Mouse (Mus musculus): Measurements from ENCODE around the gene Mipep. TPM values are rescaled to one million over a fixed set of nuclear protein-coding genes. Genes with fewer than 3 reads are reported as not detected.

Mipep gene
- polyA plus RNA-seq, 1 experiment from 2014 or later, result 21.2 TPM

DNA sequence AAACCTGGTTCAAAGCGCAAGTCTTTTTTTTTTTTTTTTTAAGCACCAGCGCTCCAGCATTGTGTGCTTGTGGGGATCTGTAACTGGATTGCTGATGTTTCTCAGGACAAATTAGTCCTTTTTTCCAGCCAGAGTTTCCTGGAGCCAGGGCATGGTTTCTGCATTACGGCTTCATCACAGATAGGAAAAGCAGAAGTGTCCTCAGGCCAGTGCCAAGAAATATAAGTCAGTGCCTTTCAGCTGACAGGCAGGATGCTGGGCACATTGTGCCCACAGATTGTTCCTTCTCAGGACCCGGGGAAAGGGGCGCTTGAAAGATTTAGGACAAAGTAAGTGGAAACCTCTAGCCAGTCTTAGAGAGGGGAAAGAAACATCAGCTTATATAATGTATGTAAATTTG, 20.6 kb upstream of the Mipep start:
- no peak overlapping the region for H3K9ac ChIP-seq
- WGBS, result 85% methylated on average over 5 of the region's 5 CpGs
- DNase-seq (ENCODE audit: low spot score) (no peak), ATAC-seq (ENCODE audit: low FRiP score) (no peak)
- no peak overlapping the region for H3K4me3 ChIP-seq (replicated peaks; ENCODE audit: low read length)
- H3K9me3 ChIP-seq (ENCODE audit: control insufficient read depth, low read length), result no peaks in the 10 kb centered on the region
- H3K27me3 ChIP-seq (ENCODE audit: control insufficient read depth, insufficient read depth, low read length), result no peaks in the 10 kb centered on the region
- H3K36me3 ChIP-seq (replicated peaks; ENCODE audit: control insufficient read depth, insufficient read depth), result peaks cover 9% of the 10 kb centered on the region; the same call in 1 of the 2 replicates
- no peak overlapping the region for H3K4me2 ChIP-seq (replicated peaks)
- no peaks in the 10 kb centered on the region; the same call in 1 of the 2 replicates for H3K4me1 ChIP-seq (replicated peaks; ENCODE audit: control insufficient read depth, insufficient read depth, low read length)
- no peak overlapping the region for H3K27ac ChIP-seq

- Histone ChIP-seq H3K4me1 (replicated peaks; ENCODE audit: control insufficient read depth, insufficient read depth, low read length) (no peaks in the 10 kb centered on the region; the same call in 1 of the 2 replicates), H3K27me3 (ENCODE audit: control insufficient read depth, insufficient read depth, low read length) (no peaks in the 10 kb centered on the region), H3K9ac (no peak overlapping the region), H3K36me3 (replicated peaks; ENCODE audit: control insufficient read depth, insufficient read depth) (peaks cover 9% of the 10 kb centered on the region; the same call in 1 of the 2 replicates), H3K4me2 (replicated peaks) (no peak overlapping the region), H3K9me3 (ENCODE audit: control insufficient read depth, low read length) (no peaks in the 10 kb centered on the region), H3K4me3 (replicated peaks; ENCODE audit: low read length) (no peak overlapping the region), H3K27ac (no peak overlapping the region)
- DNase-seq (ENCODE audit: low spot score) (no peak), ATAC-seq (ENCODE audit: low FRiP score) (no peak)
- 80% methylated on average over 4 of the region's 4 CpGs for WGBS
These were observed 19.8 kb upstream of the Mipep start for GRCm38 (mm10) chr14:60764526-60764925.

DNA sequence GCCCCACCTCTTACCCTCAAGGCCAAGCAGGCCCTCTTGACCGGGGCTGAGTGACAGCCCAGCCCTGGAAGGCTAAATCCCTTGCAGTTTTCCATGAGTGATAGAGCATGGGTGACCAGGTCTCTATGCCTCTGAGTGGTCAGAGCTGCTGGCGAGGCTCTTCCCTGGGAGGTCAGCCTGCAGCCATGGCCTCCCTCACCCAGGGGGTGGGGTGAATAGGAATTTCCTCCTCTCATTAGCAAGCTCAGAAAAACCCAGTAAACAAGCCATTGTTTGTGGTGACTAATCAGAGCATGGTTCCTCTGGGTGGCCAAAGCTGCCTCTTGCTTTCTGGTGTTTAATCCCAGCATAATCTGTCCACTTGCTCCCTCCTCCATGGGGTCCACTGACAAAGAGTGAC, 19.3 kb upstream of the Mipep start:
- ATAC-seq (ENCODE audit: low FRiP score), result no peak
- no peak for DNase-seq (ENCODE audit: low spot score)
- Histone ChIP-seq H3K4me1 (replicated peaks; ENCODE audit: control insufficient read depth, insufficient read depth, low read length) (no peaks in the 10 kb centered on the region; the same call in 1 of the 2 replicates), H3K36me3 (replicated peaks; ENCODE audit: control insufficient read depth, insufficient read depth) (peaks cover 9% of the 10 kb centered on the region; the same call in 1 of the 2 replicates), H3K27me3 (ENCODE audit: control insufficient read depth, insufficient read depth, low read length) (no peaks in the 10 kb centered on the region), H3K4me2 (replicated peaks) (no peak overlapping the region), H3K27ac (no peak overlapping the region), H3K9me3 (ENCODE audit: control insufficient read depth, low read length) (no peaks in the 10 kb centered on the region), H3K4me3 (replicated peaks; ENCODE audit: low read length) (no peak overlapping the region), H3K9ac (no peak overlapping the region)
- WGBS, result 67% methylated on average over 2 of the region's 2 CpGs

- Histone ChIP-seq H3K9ac (no peak within 1 kb of the TSS), H3K4me3 (replicated peaks; ENCODE audit: low read length) (no peak within 1 kb of the TSS), H3K4me1 (replicated peaks; ENCODE audit: control insufficient read depth, insufficient read depth, low read length) (no peaks in the 10 kb centered on the region; the same call in none of the 2 replicates), H3K27ac (no peak within 1 kb of the TSS), H3K36me3 (replicated peaks; ENCODE audit: control insufficient read depth, insufficient read depth) (no peaks in the 10 kb centered on the region), H3K27me3 (ENCODE audit: control insufficient read depth, insufficient read depth, low read length) (no peaks in the 10 kb centered on the region), H3K9me3 (ENCODE audit: control insufficient read depth, low read length) (no peaks in the 10 kb centered on the region), H3K4me2 (replicated peaks) (no peak within 1 kb of the TSS)
- ATAC-seq (ENCODE audit: low FRiP score), result no peak
- DNase-seq (ENCODE audit: low spot score), result no peak
- 76% methylated on average over 4 of the region's 4 CpGs for WGBS
These were observed 16.5 kb upstream of the Mipep start, which contains the start of gene C1qtnf9 for GRCm38 (mm10) chr14:60767884-60768283. TSS of gene C1qtnf9 (plus strand) at chr14:60768134.

DNA sequence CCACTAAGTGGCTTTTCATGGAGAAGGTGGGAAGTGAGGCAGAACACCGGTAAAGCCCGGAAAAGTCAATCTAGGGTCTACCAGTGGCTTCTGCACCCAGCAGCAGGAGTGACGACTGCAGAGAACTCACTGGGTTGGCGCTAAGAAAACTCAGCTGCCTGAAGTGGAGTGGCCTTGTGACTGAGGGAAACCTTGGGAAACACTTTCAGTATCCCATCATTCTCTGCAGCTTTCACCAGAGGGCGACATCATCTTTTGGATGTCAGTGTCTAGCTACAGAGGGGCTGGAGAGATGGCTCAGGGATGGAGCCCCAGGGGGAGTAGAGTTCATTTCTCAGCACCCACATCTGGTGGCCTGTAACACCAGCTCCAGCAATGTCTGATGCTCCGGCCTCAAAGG, 15.0 kb upstream of the Mipep start:
- DNase-seq (ENCODE audit: low spot score) (no peak), ATAC-seq (ENCODE audit: low FRiP score) (no peak)
- no peak overlapping the region for H3K9ac ChIP-seq
- H3K27ac ChIP-seq, result no peak overlapping the region
- no peaks in the 10 kb centered on the region for H3K27me3 ChIP-seq (ENCODE audit: control insufficient read depth, insufficient read depth, low read length)
- no peak overlapping the region for H3K4me2 ChIP-seq (replicated peaks)
- WGBS, result 45% methylated on average over 6 of the region's 6 CpGs
- H3K4me1 ChIP-seq (replicated peaks; ENCODE audit: control insufficient read depth, insufficient read depth, low read length), result no peaks in the 10 kb centered on the region; the same call in none of the 2 replicates
- H3K9me3 ChIP-seq (ENCODE audit: control insufficient read depth, low read length), result no peaks in the 10 kb centered on the region
- no peaks in the 10 kb centered on the region for H3K36me3 ChIP-seq (replicated peaks; ENCODE audit: control insufficient read depth, insufficient read depth)
- H3K4me3 ChIP-seq (replicated peaks; ENCODE audit: low read length), result no peak overlapping the region

- no peak overlapping the region for H3K27ac ChIP-seq
- no peaks in the 10 kb centered on the region; the same call in 1 of the 2 replicates for H3K4me1 ChIP-seq (replicated peaks; ENCODE audit: control insufficient read depth, insufficient read depth, low read length)
- peak overlapping the region; percentile 62; the same call in 1 of the 2 replicates for H3K9ac ChIP-seq
- H3K9me3 ChIP-seq (ENCODE audit: control insufficient read depth, low read length), result no peaks in the 10 kb centered on the region
- H3K4me3 ChIP-seq (replicated peaks; ENCODE audit: low read length), result no peak overlapping the region
- ATAC-seq (ENCODE audit: low FRiP score) (peak; percentile 21), DNase-seq (ENCODE audit: low spot score) (no peak)
- 81% methylated on average over 6 of the region's 6 CpGs for WGBS
- no peaks in the 10 kb centered on the region for H3K36me3 ChIP-seq (replicated peaks; ENCODE audit: control insufficient read depth, insufficient read depth)
- peak overlapping the region; percentile 57; the same call in 1 of the 2 replicates for H3K4me2 ChIP-seq (replicated peaks)
- H3K27me3 ChIP-seq (ENCODE audit: control insufficient read depth, insufficient read depth, low read length), result no peaks in the 10 kb centered on the region
These were observed 13.8 kb upstream of the Mipep start for GRCm38 (mm10) chr14:60770594-60770993.

DNA sequence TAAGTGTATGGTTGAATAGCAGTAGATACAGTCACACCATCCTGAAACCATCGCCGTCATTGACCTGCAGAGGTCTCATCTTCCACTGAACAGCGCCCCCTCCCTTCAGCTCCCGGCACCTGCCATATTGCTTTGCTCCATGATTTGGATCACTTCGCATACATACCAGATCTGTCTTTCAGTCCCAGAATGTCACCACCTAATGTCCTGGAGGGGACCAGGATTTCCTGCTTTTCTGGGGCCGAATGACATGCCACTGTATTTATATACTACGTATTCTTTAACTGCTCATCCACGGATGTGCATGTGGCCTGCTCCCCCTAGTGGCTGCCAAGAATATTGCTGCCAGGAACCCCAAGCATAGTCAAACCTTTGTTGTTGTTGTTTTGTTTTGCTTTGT, 13.3 kb upstream of the Mipep start:
- Histone ChIP-seq H3K9me3 (ENCODE audit: control insufficient read depth, low read length) (no peaks in the 10 kb centered on the region), H3K27me3 (ENCODE audit: control insufficient read depth, insufficient read depth, low read length) (no peaks in the 10 kb centered on the region), H3K4me1 (replicated peaks; ENCODE audit: control insufficient read depth, insufficient read depth, low read length) (no peaks in the 10 kb centered on the region; the same call in 1 of the 2 replicates), H3K4me3 (replicated peaks; ENCODE audit: low read length) (peak overlapping the region; percentile 32), H3K36me3 (replicated peaks; ENCODE audit: control insufficient read depth, insufficient read depth) (no peaks in the 10 kb centered on the region), H3K9ac (peak overlapping the region; percentile 62), H3K4me2 (replicated peaks) (peak overlapping the region; percentile 57), H3K27ac (no peak overlapping the region)
- ATAC-seq (ENCODE audit: low FRiP score) (peak; percentile 86), DNase-seq (ENCODE audit: low spot score) (peak; percentile 84)
- WGBS, result 6% methylated on average over 8 of the region's 8 CpGs

DNA sequence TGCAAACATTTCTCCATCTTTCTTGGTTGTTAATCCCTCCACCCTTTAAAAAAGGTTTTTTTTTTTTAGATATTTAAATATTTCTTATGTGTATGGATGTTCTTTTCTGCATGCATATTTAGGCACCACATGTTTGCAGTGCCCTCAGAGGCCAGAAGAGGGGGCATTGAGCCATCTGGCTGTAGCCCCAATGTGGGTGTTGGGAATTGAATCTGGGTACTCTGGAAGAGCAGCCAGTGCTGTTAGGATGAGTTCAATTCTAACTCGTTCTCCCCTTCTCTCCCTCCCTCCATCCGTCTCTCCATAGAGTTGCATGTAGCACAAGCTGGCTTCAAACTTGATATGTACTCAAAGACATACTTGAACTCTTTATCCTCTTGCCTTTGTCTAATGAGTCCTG, 10.9 kb upstream of the Mipep start:
- Histone ChIP-seq H3K27me3 (ENCODE audit: control insufficient read depth, insufficient read depth, low read length) (no peaks in the 10 kb centered on the region), H3K4me2 (replicated peaks) (no peak overlapping the region), H3K9me3 (ENCODE audit: control insufficient read depth, low read length) (no peaks in the 10 kb centered on the region), H3K27ac (no peak overlapping the region), H3K36me3 (replicated peaks; ENCODE audit: control insufficient read depth, insufficient read depth) (no peaks in the 10 kb centered on the region), H3K4me1 (replicated peaks; ENCODE audit: control insufficient read depth, insufficient read depth, low read length) (no peaks in the 10 kb centered on the region; the same call in 1 of the 2 replicates), H3K9ac (no peak overlapping the region), H3K4me3 (replicated peaks; ENCODE audit: low read length) (no peak overlapping the region)
- ATAC-seq (ENCODE audit: low FRiP score), result no peak
- 83% methylated on average over 2 of the region's 2 CpGs for WGBS
- DNase-seq (ENCODE audit: low spot score), result no peak

- H3K4me1 ChIP-seq (replicated peaks; ENCODE audit: control insufficient read depth, insufficient read depth, low read length), result no peaks in the 10 kb centered on the region
- no peak overlapping the region for H3K9ac ChIP-seq
- no peak overlapping the region for H3K4me2 ChIP-seq (replicated peaks)
- 82% methylated on average over 8 of the region's 8 CpGs for WGBS
- no peak overlapping the region for H3K4me3 ChIP-seq (replicated peaks; ENCODE audit: low read length)
- DNase-seq (ENCODE audit: low spot score) (no peak), ATAC-seq (ENCODE audit: low FRiP score) (no peak)
- H3K9me3 ChIP-seq (ENCODE audit: control insufficient read depth, low read length), result no peaks in the 10 kb centered on the region
- H3K27ac ChIP-seq, result no peak overlapping the region
- H3K36me3 ChIP-seq (replicated peaks; ENCODE audit: control insufficient read depth, insufficient read depth), result no peaks in the 10 kb centered on the region
- H3K27me3 ChIP-seq (ENCODE audit: control insufficient read depth, insufficient read depth, low read length), result no peaks in the 10 kb centered on the region
These were observed 7.9 kb upstream of the Mipep start for GRCm38 (mm10) chr14:60776521-60776920.

DNA sequence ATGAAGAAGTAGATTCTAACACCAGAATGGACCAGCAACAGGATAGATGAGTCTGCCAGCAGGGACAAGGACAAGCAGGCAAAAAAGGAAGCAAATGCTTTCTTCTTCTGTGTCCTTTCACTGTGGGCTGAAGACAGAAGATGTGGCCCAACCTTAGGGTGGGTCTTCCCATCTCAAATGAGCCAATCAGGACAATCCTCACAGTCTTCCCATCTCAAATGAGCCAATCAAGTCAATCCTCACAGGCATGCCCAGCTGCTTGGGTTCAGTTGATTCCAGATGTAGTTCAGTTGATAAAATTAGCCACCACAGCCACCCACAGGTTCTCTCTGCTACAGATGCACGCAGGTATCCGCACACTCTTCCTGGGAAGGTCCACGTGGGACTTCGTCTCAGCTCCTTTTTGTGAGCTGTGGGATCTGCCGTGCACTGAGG, 6.9 kb upstream of the Mipep start:
- no peaks in the 10 kb centered on the region for H3K9me3 ChIP-seq (ENCODE audit: control insufficient read depth, low read length)
- H3K4me3 ChIP-seq (replicated peaks; ENCODE audit: low read length), result no peak overlapping the region
- no peak overlapping the region for H3K9ac ChIP-seq
- DNase-seq (ENCODE audit: low spot score), result no peak
- no peak overlapping the region for H3K27ac ChIP-seq
- no peak for ATAC-seq (ENCODE audit: low FRiP score)
- H3K4me1 ChIP-seq (replicated peaks; ENCODE audit: control insufficient read depth, insufficient read depth, low read length), result no peaks in the 10 kb centered on the region
- no peaks in the 10 kb centered on the region for H3K36me3 ChIP-seq (replicated peaks; ENCODE audit: control insufficient read depth, insufficient read depth)
- no peaks in the 10 kb centered on the region for H3K27me3 ChIP-seq (ENCODE audit: control insufficient read depth, insufficient read depth, low read length)
- no peak overlapping the region for H3K4me2 ChIP-seq (replicated peaks)
- WGBS, result 91% methylated on average over 5 of the region's 5 CpGs

All from hindbrain, embryonic 14.5 days (tissue).